Mouse (Mus musculus): ENCODE data around the gene Uqcrfs1.

DNA sequence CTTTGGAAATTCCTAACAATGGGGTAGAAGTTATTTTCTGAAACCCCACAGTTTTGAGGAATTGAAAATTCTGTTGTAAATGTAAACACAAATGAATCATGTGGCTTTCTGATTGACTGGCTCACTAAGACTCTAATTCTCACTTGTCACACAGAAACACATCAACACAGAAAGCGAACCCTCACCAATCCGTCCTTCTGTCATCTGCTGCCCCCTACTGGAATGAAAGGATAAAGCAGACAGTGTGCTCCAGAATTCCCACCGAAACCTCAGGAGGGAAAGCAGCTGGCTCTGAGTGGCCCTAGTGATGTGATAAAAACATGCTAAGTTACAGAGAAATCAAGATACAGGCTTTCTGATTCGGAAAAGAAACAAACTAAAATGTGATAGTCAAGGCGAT lies 14.4 kb downstream of the Uqcrfs1 start:
- TF ChIP-seq USF1 (IDR thresholded peaks at IDR 0.05; ENCODE audit: low read depth) (no peak), CTCF (IDR thresholded peaks at IDR 0.05; ENCODE audit: control insufficient read depth, insufficient read depth, insufficient read length) (peak; percentile 40), MAX (IDR thresholded peaks at IDR 0.05) (no peak)
